Mouse (Mus musculus) kidney, adult 2 months (tissue): Measurements from ENCODE around the gene Neurod2.

Experiments
- CTCF ChIP-seq: fragments of 200-500 bp; conservative IDR thresholded peaks from 2 replicates; pipeline ENCODE4 v1.5.1; 2011; ENCODE audit warnings: low read depth, mild to moderate bottlenecking, control low read depth, low read length, moderate library complexity, mixed read lengths; ENCODE audit not compliant: insufficient read depth, insufficient read length
- POLR2A ChIP-seq: fragments of 200-500 bp; IDR thresholded peaks from one replicate; pipeline ENCODE4 v1.6.1; 2011; ENCODE audit warnings: low read depth, low read length, control low read depth

- TF ChIP-seq CTCF (no peak), POLR2A (no peak)
Measured at GRCm38 (mm10) chr11:98346168-98346567, 16.7 kb upstream of the Neurod2 start.
